Mouse (Mus musculus) lung, postnatal 0 days (tissue): ENCODE results near the gene Gm45021. TPM values are rescaled to one million over a fixed set of nuclear protein-coding genes. Genes with fewer than 3 reads are reported as not detected.

ENCODE experiments used
- ATAC-seq: fragments of 200-750 bp; cut with Nextera tagmentation; 2 replicates; pipeline ENCODE4 v1.8.0; 2017; ENCODE audit warnings: moderate library complexity
- DNase-seq: peaks from one replicate; pipeline ENCODE4 v3.0.0-alpha.2; 2016; ENCODE audit warnings: low spot score
- H3K27ac ChIP-seq: fragments of 300-500 bp; sonication (generic); 2 replicates; pipeline ENCODE4 v1.5.1; 2014; ENCODE audit warnings: antibody characterized with exemption, mild to moderate bottlenecking, low read length, mixed read lengths
- H3K27me3 ChIP-seq: fragments of 300-500 bp; sonication (generic); replicated peaks from 2 replicates; pipeline ENCODE4 v1.6.1; 2014; ENCODE audit warnings: low read length, mixed read lengths; ENCODE audit not compliant: insufficient read depth
- H3K36me3 ChIP-seq: fragments of 300-500 bp; sonication (generic); 2 replicates; pipeline ENCODE4 v1.6.1; 2014; ENCODE audit warnings: low read length, mixed read lengths; ENCODE audit not compliant: insufficient read depth
- H3K4me1 ChIP-seq: fragments of 300-500 bp; sonication (generic); 2 replicates; pipeline ENCODE4 v1.6.1; 2014; ENCODE audit warnings: antibody characterized with exemption, low read depth, low read length, mixed read lengths; ENCODE audit not compliant: insufficient read depth
- H3K4me2 ChIP-seq: fragments of 300-500 bp; sonication (generic); replicated peaks from 2 replicates; pipeline ENCODE4 v1.6.1; 2014; ENCODE audit warnings: low read depth, mild to moderate bottlenecking, low read length, moderate library complexity, mixed read lengths
- H3K4me3 ChIP-seq: fragments of 300-500 bp; sonication (generic); 2 replicates; pipeline ENCODE4 v1.5.1; 2014; ENCODE audit warnings: low read depth, low read length
- H3K9ac ChIP-seq: fragments of 300-500 bp; sonication (generic); replicated peaks from 2 replicates; pipeline ENCODE4 v1.6.1; 2014; ENCODE audit warnings: low read depth, mild to moderate bottlenecking
- H3K9me3 ChIP-seq: fragments of 300-500 bp; sonication (generic); 2 replicates; pipeline ENCODE4 v1.6.1; 2016; ENCODE audit warnings: low read length, mixed read lengths
- CTCF ChIP-seq: IDR thresholded peaks from 2 replicates; pipeline ENCODE4 v1.5.1; 2016; ENCODE audit warnings: antibody characterized with exemption, mild to moderate bottlenecking
- EP300 ChIP-seq: IDR thresholded peaks from 2 replicates; pipeline ENCODE4 v1.6.1; 2016; ENCODE audit warnings: antibody characterized with exemption, mild to moderate bottlenecking, control low read depth
- WGBS: fragments of 180-500 bp; shearing (Covaris S2); extraction: QIAGEN DNeasy Blood & Tissue Kit; methylation state at CpG from one replicate; pipeline ENCODE4 v1.1.7; 2014; 5-methylcytosine and 5-hydroxymethylcytosine counted together
- polyA plus RNA-seq: library from polyadenylated mRNA; unstranded; fragments of >200 nt; fragmentation: Nextera tagmentation; extraction: Ambion mirVana; gene quantifications from 2 replicates; pipeline ENCODE4 v1.2.1, GENCODE M21; 2015

Gene Gm45021
- polyA plus RNA-seq, 1 experiment from 2014 or later = not detected

- ATAC-seq (peak; percentile 61), DNase-seq (peak; percentile 59)
- WGBS = 2% methylated on average over 27 of the region's 28 CpGs
These were observed 12.8 kb downstream of the Gm45021 start for GRCm38 (mm10) chr6:48602080-48602741.

GRCm38 (mm10) chr6:48608124-48608523 lies 18.7 kb downstream of the Gm45021 start:
- 78% methylated on average over 2 of the region's 2 CpGs for WGBS
- TF ChIP-seq EP300 = no peak
- TF ChIP-seq CTCF = no peak
- Histone ChIP-seq H3K4me3 (no peak overlapping the region), H3K9me3 (no peaks in the 10 kb centered on the region), H3K27me3 (no peaks in the 10 kb centered on the region), H3K4me2 (no peak overlapping the region), H3K27ac (no peak overlapping the region), H3K36me3 (no peaks in the 10 kb centered on the region), H3K4me1 (no peaks in the 10 kb centered on the region), H3K9ac (no peak overlapping the region)
- ATAC-seq (no peak), DNase-seq (no peak)

More at GRCm38 (mm10) chr6:48602080-48602741, 12.8 kb downstream of the Gm45021 start:
- Histone ChIP-seq H3K27me3 (no peaks in the 10 kb centered on the region), H3K27ac (peak overlapping the region; percentile 85), H3K4me1 (no peaks in the 10 kb centered on the region), H3K36me3 (peaks cover 8% of the 10 kb centered on the region; the same call in 1 of the 2 replicates), H3K9me3 (0 out of 2 replicates have a peak, but pooled peaks cover under 1% of the 10 kb centered on the region), H3K4me3 (peak overlapping the region; percentile 56), H3K9ac (peak overlapping the region; percentile 51), H3K4me2 (peak overlapping the region; percentile 88)
- no peak for TF ChIP-seq CTCF
- no peak for TF ChIP-seq EP300

- Histone ChIP-seq H3K4me1 (no peaks in the 10 kb centered on the region), H3K27ac (no peak overlapping the region), H3K9ac (no peak overlapping the region), H3K4me2 (no peak overlapping the region), H3K36me3 (0 out of 2 replicates have a peak, but pooled peaks cover 6% of the 10 kb centered on the region), H3K27me3 (no peaks in the 10 kb centered on the region), H3K9me3 (no peaks in the 10 kb centered on the region), H3K4me3 (no peak overlapping the region)
- WGBS = 44% methylated on average over 5 of the region's 7 CpGs
- no peak for TF ChIP-seq EP300
- TF ChIP-seq CTCF = no peak
- ATAC-seq = no peak
- no peak for DNase-seq
These were observed 20.1 kb downstream of the Gm45021 start for GRCm38 (mm10) chr6:48609512-48609911.

- 47% methylated on average over 3 of the region's 3 CpGs for WGBS
- DNase-seq = no peak
- peak; percentile 26; the same call in 1 of the 2 replicates for TF ChIP-seq CTCF
- TF ChIP-seq EP300 = no peak
- Histone ChIP-seq H3K36me3 (0 out of 2 replicates have a peak, but pooled peaks cover 6% of the 10 kb centered on the region), H3K4me1 (no peaks in the 10 kb centered on the region), H3K4me2 (no peak overlapping the region), H3K27ac (no peak overlapping the region), H3K27me3 (no peaks in the 10 kb centered on the region), H3K4me3 (no peak overlapping the region), H3K9ac (no peak overlapping the region), H3K9me3 (no peaks in the 10 kb centered on the region)
- ATAC-seq = no peak
These were observed 21.2 kb downstream of the Gm45021 start for GRCm38 (mm10) chr6:48610657-48611056.

GRCm38 (mm10) chr6:48613464-48613863 lies 24.1 kb downstream of the Gm45021 start:
- WGBS = 77% methylated on average over 4 of the region's 4 CpGs
- 0 out of 2 replicates have a peak, but pooled peaks cover 10% of the 10 kb centered on the region for H3K36me3 ChIP-seq
- no peaks in the 10 kb centered on the region for H3K27me3 ChIP-seq
- no peak overlapping the region for H3K27ac ChIP-seq
- H3K4me3 ChIP-seq = no peak overlapping the region
- no peak for TF ChIP-seq EP300
- no peak for TF ChIP-seq CTCF
- ATAC-seq = no peak
- H3K9ac ChIP-seq = no peak overlapping the region
- no peaks in the 10 kb centered on the region for H3K4me1 ChIP-seq
- DNase-seq = no peak
- no peaks in the 10 kb centered on the region for H3K9me3 ChIP-seq
- no peak overlapping the region for H3K4me2 ChIP-seq

- whole genome bisulfite sequencing = 92% methylated on average over 5 of the region's 5 CpGs
These were observed 25.3 kb downstream of the Gm45021 start for GRCm38 (mm10) chr6:48614756-48615155.

More at GRCm38 (mm10) chr6:48614756-48615155, 25.3 kb downstream of the Gm45021 start:
- 0 out of 2 replicates have a peak, but pooled peaks cover 18% of the 10 kb centered on the region for H3K36me3 ChIP-seq
- no peak overlapping the region for H3K4me2 ChIP-seq
- no peak overlapping the region for H3K4me3 ChIP-seq
- no peak for DNase-seq
- no peak for ATAC-seq
- H3K27ac ChIP-seq = no peak overlapping the region
- H3K4me1 ChIP-seq = no peaks in the 10 kb centered on the region
- TF ChIP-seq EP300 = no peak
- no peak for TF ChIP-seq CTCF
- no peaks in the 10 kb centered on the region for H3K9me3 ChIP-seq
- H3K9ac ChIP-seq = no peak overlapping the region
- no peaks in the 10 kb centered on the region for H3K27me3 ChIP-seq
